Mouse (Mus musculus): ENCODE measurements around the gene Rft1.

Gene Rft1

GRCm38 (mm10) chr14:30731896-30732295 lies 77.7 kb downstream of the Rft1 start:
- DNase-seq (ENCODE audit: low read depth, low spot score) = no peak

- DNase-seq (ENCODE audit: low read depth, low spot score) = no peak
These were observed 80.5 kb downstream of the Rft1 start for GRCm38 (mm10) chr14:30734665-30735064.

GRCm38 (mm10) chr14:30735810-30736209 lies 81.7 kb downstream of the Rft1 start:
- DNase-seq (ENCODE audit: low read depth, low spot score) = no peak

GRCm38 (mm10) chr14:30736413-30736812 lies 82.3 kb downstream of the Rft1 start:
- DNase-seq (ENCODE audit: low read depth, low spot score) = no peak

Measured in A20 (cell line).